Mouse (Mus musculus): ENCODE data around the gene Crim1. TPM values are rescaled to one million over a fixed set of nuclear protein-coding genes. Genes with fewer than 3 reads are reported as not detected.

The Crim1 gene
- polyA plus RNA-seq, 2 experiments = 10.5 to 22.9 TPM

DNA sequence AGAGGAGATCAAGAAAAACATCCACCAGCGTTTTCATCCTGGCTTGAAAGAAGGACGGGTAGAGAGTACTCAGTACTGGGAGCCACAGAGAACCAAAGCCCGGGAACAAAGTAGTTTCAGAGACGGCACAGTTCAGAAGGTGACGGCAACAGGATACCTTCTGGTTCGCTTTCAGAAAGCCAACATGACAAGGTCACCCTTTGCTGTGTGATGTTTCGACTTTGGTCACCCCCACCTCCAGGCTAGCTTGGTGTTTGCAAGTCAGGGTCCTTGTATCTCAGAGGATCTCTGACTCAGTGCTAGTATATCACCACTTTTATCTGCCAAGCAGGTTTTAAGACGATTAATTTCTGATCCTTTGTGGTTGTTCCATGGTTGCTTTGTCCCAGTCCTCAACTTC, 225.0 kb downstream of the Crim1 start:
- Histone ChIP-seq H3K9ac (ENCODE audit: low read depth, low read length, severe bottlenecking) (no peak overlapping the region), H3K36me3 (ENCODE audit: control insufficient read depth, insufficient read depth, low read length) (no peaks in the 10 kb centered on the region), H3K4me3 (replicated peaks; ENCODE audit: low read length) (no peak overlapping the region), H3K27me3 (ENCODE audit: control insufficient read depth, insufficient read depth, low read length) (no peaks in the 10 kb centered on the region), H3K27ac (replicated peaks; ENCODE audit: low read depth, low read length) (no peak overlapping the region), H3K4me1 (ENCODE audit: control insufficient read depth, insufficient read depth, low read length) (no peaks in the 10 kb centered on the region), H3K4me2 (replicated peaks; ENCODE audit: low read depth, low read length, severe bottlenecking) (no peak overlapping the region), H3K9me3 (ENCODE audit: control insufficient read depth, low read length) (no peaks in the 10 kb centered on the region)
- no peak for TF ChIP-seq POLR2A (IDR thresholded peaks at IDR 0.05; ENCODE audit: borderline replicate concordance, extremely low read depth, insufficient read depth, insufficient read length)
- no peak for ATAC-seq (ENCODE audit: low FRiP score, low read depth)
- 86% methylated on average over 8 of the region's 8 CpGs for WGBS
- no peak for DNase-seq (ENCODE audit: low spot score)

Small RNAs within 50 kb of the gene (microRNA-seq; reads per million reads assigned to microRNA genes)
- not detected for gene Gm25069

Other genes with a start within 250 kb of the Crim1 start
- 28.1 and 33.6 TPM in 2 replicates for gene Fez2, start 217.9 kb downstream of the Crim1 start, polyA plus RNA-seq (2012; rRNA removed)
- gene Fez2, start 217.9 kb downstream of the Crim1 start, polyA plus RNA-seq (2014; fragmentation: Nextera tagmentation; extraction: Ambion mirVana) = 44.1 and 51.2 TPM in 2 replicates

All from limb, embryonic 14.5 days (tissue).